Mouse (Mus musculus) heart, embryonic 12.5 days (tissue): ENCODE data around the gene Ssbp4. TPM values are rescaled to one million over a fixed set of nuclear protein-coding genes. Genes with fewer than 3 reads are reported as not detected.

ENCODE experiments used
- ATAC-seq: fragments of 200-750 bp; cut with Nextera tagmentation; 2 replicates; pipeline ENCODE4 v1.8.0; 2017; ENCODE audit warnings: moderate TSS enrichment, moderate library complexity; ENCODE audit not compliant: insufficient number of reproducible peaks, low FRiP score
- H3K27ac ChIP-seq: fragments of 300-500 bp; sonication (generic); 2 replicates; pipeline ENCODE4 v1.5.1; 2016; ENCODE audit warnings: mild to moderate bottlenecking, moderate library complexity; ENCODE audit not compliant: poor library complexity, severe bottlenecking
- H3K27me3 ChIP-seq: fragments of 300-500 bp; sonication (generic); replicated peaks from 2 replicates; pipeline ENCODE4 v1.6.1; 2016; ENCODE audit warnings: mild to moderate bottlenecking, moderate library complexity
- H3K36me3 ChIP-seq: fragments of 300-500 bp; sonication (generic); 2 replicates; pipeline ENCODE4 v1.6.1; 2016; ENCODE audit warnings: mild to moderate bottlenecking, moderate library complexity
- H3K4me1 ChIP-seq: fragments of 300-500 bp; sonication (generic); replicated peaks from 2 replicates; pipeline ENCODE4 v1.6.1; 2016; ENCODE audit warnings: mild to moderate bottlenecking
- H3K4me2 ChIP-seq: fragments of 300-500 bp; sonication (generic); 2 replicates; pipeline ENCODE4 v1.6.1; 2016; ENCODE audit warnings: mild to moderate bottlenecking, moderate library complexity
- H3K4me3 ChIP-seq: fragments of 300-500 bp; sonication (generic); 2 replicates; pipeline ENCODE4 v1.5.1; 2016; ENCODE audit warnings: mild to moderate bottlenecking
- H3K9ac ChIP-seq: fragments of 300-500 bp; sonication (generic); 2 replicates; pipeline ENCODE4 v1.6.1; 2016; ENCODE audit warnings: mild to moderate bottlenecking, moderate library complexity
- H3K9me3 ChIP-seq: fragments of 300-500 bp; sonication (generic); replicated peaks from 2 replicates; pipeline ENCODE4 v1.6.1; 2016; ENCODE audit warnings: mild to moderate bottlenecking, moderate library complexity
- WGBS: fragments of 180-500 bp; shearing (Covaris S2); methylation state at CpG from one replicate; pipeline ENCODE4 v1.1.7; 2016; 5-methylcytosine and 5-hydroxymethylcytosine counted together
- polyA plus RNA-seq: library from polyadenylated mRNA; unstranded; fragments of >200 nt; fragmentation: Nextera tagmentation; extraction: Ambion mirVana; gene quantifications from 2 replicates; pipeline ENCODE4 v1.2.1, GENCODE M21; 2016

Gene Ssbp4
- polyA plus RNA-seq, 1 experiment from 2014 or later, result 78.6 TPM

DNA sequence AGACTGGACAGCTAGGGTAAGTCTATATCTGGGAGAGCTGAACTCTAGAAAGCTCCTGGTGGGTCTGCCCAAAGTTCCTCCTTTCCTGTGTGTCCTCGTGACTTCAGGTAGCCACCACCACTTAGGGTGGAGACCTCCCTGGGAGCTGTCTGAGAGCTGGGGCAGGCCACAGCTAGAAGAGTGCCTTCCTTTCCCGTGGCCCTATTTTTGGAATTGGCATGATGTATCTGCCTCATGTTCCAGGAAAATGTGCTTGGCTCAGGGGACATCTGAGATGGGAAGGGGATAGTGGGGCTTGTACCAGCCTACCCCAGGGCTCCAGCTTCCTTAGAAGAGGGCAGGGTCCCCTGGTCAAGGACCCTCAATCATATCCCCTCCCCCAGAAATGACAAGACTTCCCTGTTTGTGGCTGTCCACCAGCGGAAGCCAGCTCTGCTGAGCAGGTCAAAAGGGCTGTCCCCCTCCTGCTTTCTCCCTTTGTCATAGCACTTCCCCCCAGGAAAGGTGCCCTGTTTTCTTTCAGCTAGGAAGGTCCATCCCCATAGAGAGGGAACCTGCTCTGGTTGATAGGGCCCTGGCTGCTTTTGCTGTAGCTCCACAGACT lies 57.0 kb downstream of the Ssbp4 start:
- H3K4me3 ChIP-seq, result no peak overlapping the region
- 0 out of 2 replicates have a peak, but pooled peaks have one; percentile 17 for ATAC-seq
- peaks cover 4% of the 10 kb centered on the region; the same call in 1 of the 2 replicates for H3K36me3 ChIP-seq
- peak overlapping the region; percentile 10; the same call in 1 of the 2 replicates for H3K4me2 ChIP-seq
- no peak overlapping the region for H3K9ac ChIP-seq
- 38% methylated on average over 3 of the region's 3 CpGs for WGBS
- peak overlapping the region; percentile 49 for H3K27ac ChIP-seq
- no peaks in the 10 kb centered on the region for H3K27me3 ChIP-seq
- H3K4me1 ChIP-seq, result peaks cover 60% of the 10 kb centered on the region
- no peaks in the 10 kb centered on the region for H3K9me3 ChIP-seq

DNA sequence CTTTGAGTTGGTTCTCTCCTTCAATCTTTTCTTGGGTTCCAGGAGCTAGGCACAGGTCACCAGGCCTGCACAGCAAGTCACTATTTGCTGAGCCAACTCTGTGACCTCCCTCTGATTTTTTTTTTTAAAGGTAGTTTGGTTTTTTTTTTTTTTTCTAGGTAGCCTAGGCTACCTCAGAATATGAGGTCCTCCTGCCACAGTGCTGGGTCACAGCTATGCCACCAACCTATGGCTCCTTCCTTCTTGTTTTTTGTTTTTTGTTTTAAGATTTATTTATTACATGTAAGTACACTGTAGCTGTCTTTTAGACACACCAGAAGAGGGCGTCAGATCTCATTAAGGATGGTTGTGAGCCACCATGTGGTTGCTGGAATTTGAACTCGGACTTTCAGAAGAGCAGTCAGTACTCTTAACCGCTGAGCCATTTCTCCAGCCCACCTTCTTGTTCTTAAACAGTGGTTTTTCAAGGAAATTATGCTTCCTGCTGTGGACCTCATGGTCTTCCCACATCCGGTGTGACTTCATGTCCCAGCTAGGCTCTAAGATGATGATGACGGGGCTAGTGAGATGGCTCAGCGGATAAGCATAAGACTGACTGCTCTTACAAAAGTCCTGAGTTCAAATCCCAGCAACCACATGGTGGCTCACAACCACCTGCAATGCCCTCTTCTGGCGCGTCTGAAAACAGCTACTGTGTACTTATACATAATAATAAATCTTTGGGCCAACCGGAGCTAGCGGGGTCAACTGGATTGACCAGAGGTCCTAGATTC lies 59.1 kb downstream of the Ssbp4 start:
- WGBS, result 88% methylated on average over 10 of the region's 10 CpGs
- H3K4me1 ChIP-seq, result peaks cover 66% of the 10 kb centered on the region

DNA sequence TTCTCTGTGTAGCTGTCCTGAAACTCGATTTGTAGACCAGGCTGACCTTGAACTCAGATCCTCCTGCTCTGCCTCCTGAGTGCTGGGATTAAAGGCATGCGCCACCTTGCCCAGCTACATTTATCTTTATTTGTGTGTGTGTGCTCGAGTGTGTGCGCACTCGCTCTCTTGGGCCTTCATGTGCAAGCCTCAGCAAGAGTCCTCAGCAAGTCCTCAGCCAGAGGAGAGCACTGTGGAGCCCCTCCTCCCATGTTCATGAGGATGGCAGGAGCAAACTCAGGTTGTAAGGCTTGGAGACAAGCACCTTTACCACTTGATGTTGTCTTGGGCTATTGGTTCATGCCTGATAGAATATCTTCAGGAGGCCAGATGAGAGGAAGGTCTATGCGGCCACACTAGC lies 60.9 kb downstream of the Ssbp4 start:
- no peak for ATAC-seq
- H3K9me3 ChIP-seq, result no peaks in the 10 kb centered on the region
- H3K4me1 ChIP-seq, result peaks cover 65% of the 10 kb centered on the region
- no peak overlapping the region for H3K4me2 ChIP-seq
- no peaks in the 10 kb centered on the region for H3K27me3 ChIP-seq
- no peak overlapping the region for H3K4me3 ChIP-seq
- H3K9ac ChIP-seq, result no peak overlapping the region
- WGBS, result 89% methylated on average over 6 of the region's 6 CpGs
- H3K27ac ChIP-seq, result 0 out of 2 replicates have a peak overlapping the region, but pooled peaks have one; percentile 16
- peaks cover 4% of the 10 kb centered on the region; the same call in 1 of the 2 replicates for H3K36me3 ChIP-seq

More for the DNA sequence above, 59.1 kb downstream of the Ssbp4 start:
- H3K4me2 ChIP-seq, result no peak overlapping the region
- no peak overlapping the region for H3K4me3 ChIP-seq
- no peak overlapping the region for H3K9ac ChIP-seq
- H3K27ac ChIP-seq, result no peak overlapping the region
- H3K27me3 ChIP-seq, result no peaks in the 10 kb centered on the region
- ATAC-seq, result no peak
- peaks cover 4% of the 10 kb centered on the region; the same call in 1 of the 2 replicates for H3K36me3 ChIP-seq
- no peaks in the 10 kb centered on the region for H3K9me3 ChIP-seq

Other genes starting within 250 kb of the Ssbp4 start
- 2.7 and 3.6 TPM in 2 replicates for gene Comp, start 235.3 kb downstream of the Ssbp4 start, polyA plus RNA-seq
- 14.9 and 15.0 TPM in 2 replicates for gene Crtc1, start 169.3 kb downstream of the Ssbp4 start, polyA plus RNA-seq
- gene Klhl26, start 131.9 kb downstream of the Ssbp4 start, polyA plus RNA-seq, result 12.6 and 14.0 TPM in 2 replicates
- 0.22 and 0.33 TPM in 2 replicates for gene Tmem59l, start 121.5 kb downstream of the Ssbp4 start, polyA plus RNA-seq
- gene Crlf1, start 115.7 kb downstream of the Ssbp4 start, polyA plus RNA-seq, result 1.00 and 1.8 TPM in 2 replicates
- 115 TPM in 2 replicates for gene Rex1bd, start 102.1 kb downstream of the Ssbp4 start, polyA plus RNA-seq
- gene Uba52, start 98.1 kb downstream of the Ssbp4 start, polyA plus RNA-seq, result 779 and 792 TPM in 2 replicates
- 227 and 231 TPM in 2 replicates for gene Fkbp8, start 81.1 kb downstream of the Ssbp4 start, polyA plus RNA-seq
- gene Kxd1, start 80.9 kb downstream of the Ssbp4 start, polyA plus RNA-seq, result 64.2 and 65.7 TPM in 2 replicates
- 13.5 and 14.7 TPM in 2 replicates for gene Ell, start 69.4 kb downstream of the Ssbp4 start, polyA plus RNA-seq
- 138 and 142 TPM in 2 replicates for gene Isyna1, start 14.5 kb downstream of the Ssbp4 start, polyA plus RNA-seq
- 0.65 and 0.71 TPM in 2 replicates for gene Lrrc25, start 7.3 kb upstream of the Ssbp4 start, polyA plus RNA-seq
- gene Gdf15, start 23.6 kb upstream of the Ssbp4 start, polyA plus RNA-seq, result 1.0 and 1.1 TPM in 2 replicates
- 32.1 and 35.6 TPM in 2 replicates for gene Pgpep1, start 51.5 kb upstream of the Ssbp4 start, polyA plus RNA-seq
- gene Lsm4, start 64.4 kb upstream of the Ssbp4 start, polyA plus RNA-seq, result 289 and 301 TPM in 2 replicates
- gene Jund, start 90.1 kb upstream of the Ssbp4 start, polyA plus RNA-seq, result 183 and 206 TPM in 2 replicates
- 0.04 and 0.06 TPM in 2 replicates for gene Iqcn, start 94.6 kb upstream of the Ssbp4 start, polyA plus RNA-seq
- not detected in 2 replicates for gene Gm3336, start 109.7 kb upstream of the Ssbp4 start, polyA plus RNA-seq
- 0.05 and 0.09 TPM in 2 replicates for gene Pde4c, start 114.8 kb upstream of the Ssbp4 start, polyA plus RNA-seq
- gene Rab3a, start 145.8 kb upstream of the Ssbp4 start, polyA plus RNA-seq, result 19.1 and 19.2 TPM in 2 replicates
- 37.2 and 37.9 TPM in 2 replicates for gene Mpv17l2, start 152.1 kb upstream of the Ssbp4 start, polyA plus RNA-seq
- 35.2 and 37.2 TPM in 2 replicates for gene Pik3r2, start 167.8 kb upstream of the Ssbp4 start, polyA plus RNA-seq
- gene Mast3, start 196.2 kb upstream of the Ssbp4 start, polyA plus RNA-seq, result 7.2 and 8.1 TPM in 2 replicates
- not detected in 2 replicates for gene Il12rb1, start 199.6 kb upstream of the Ssbp4 start, polyA plus RNA-seq
- gene Arrdc2, start 230.8 kb upstream of the Ssbp4 start, polyA plus RNA-seq, result 2.5 and 2.7 TPM in 2 replicates